Mouse (Mus musculus) bone marrow macrophage, adult 2 months (primary cell): ENCODE results near the gene Arpc1b. TPM values are rescaled to one million over a fixed set of nuclear protein-coding genes. Genes with fewer than 3 reads are reported as not detected.

Source experiments
- H3K27ac ChIP-seq: 2 replicates; pipeline ENCODE4 v1.5.1; 2012; ENCODE audit warnings: low read depth, low read length; ENCODE audit not compliant: insufficient read depth
- H3K4me1 ChIP-seq: 2 replicates; pipeline ENCODE4 v1.6.1; 2012; ENCODE audit warnings: low read length; ENCODE audit not compliant: control insufficient read depth, insufficient read depth
- H3K4me3 ChIP-seq: 2 replicates; pipeline ENCODE4 v1.5.1; 2012; ENCODE audit warnings: mild to moderate bottlenecking, low read length, moderate library complexity; ENCODE audit not compliant: insufficient read depth
- CTCF ChIP-seq: IDR thresholded peaks from 2 replicates; pipeline ENCODE4 v1.5.1; 2012; ENCODE audit warnings: low read depth, mild to moderate bottlenecking, low read length, moderate library complexity
- POLR2A ChIP-seq: IDR thresholded peaks from 2 replicates; pipeline ENCODE4 v1.6.1; 2012; ENCODE audit warnings: mild to moderate bottlenecking, low read depth, low read length, borderline replicate concordance
- polyA plus RNA-seq: library from polyadenylated mRNA; stranded (reverse); fragments of >200 nt; gene quantifications from 2 replicates; pipeline ENCODE4 v1.2.4, GENCODE M21; 2012; ENCODE audit not compliant: missing spikeins, insufficient read depth, insufficient read length

The Arpc1b gene
- polyA plus RNA-seq, 1 experiment = 891 TPM

- Histone ChIP-seq H3K4me3 (no peak overlapping the region), H3K4me1 (peaks cover 22% of the 10 kb centered on the region), H3K27ac (no peak overlapping the region)
- TF ChIP-seq POLR2A = no peak
- no peak for TF ChIP-seq CTCF
Measured at GRCm38 (mm10) chr5:145112566-145112965, 1.4 kb upstream of the Arpc1b start.

DNA sequence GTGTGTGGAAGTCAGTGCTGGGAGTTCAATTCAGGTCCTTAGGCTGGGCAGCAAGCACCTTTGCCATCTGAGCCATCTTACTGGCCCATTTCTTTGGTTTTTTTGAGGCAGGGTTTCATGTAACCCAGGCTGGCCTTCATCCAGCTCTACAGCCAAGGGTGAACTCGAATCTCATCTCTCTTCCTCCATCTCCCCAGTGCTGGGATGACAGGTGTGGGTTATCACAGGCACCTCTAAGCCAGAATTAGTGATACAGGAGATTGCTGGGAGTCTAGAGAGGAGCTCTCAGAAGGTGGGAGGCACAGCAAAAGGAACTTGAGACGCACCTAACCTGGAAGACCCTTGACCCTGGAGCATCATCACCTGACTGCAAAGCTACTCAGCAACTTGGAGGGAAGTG is 599 bp upstream of the Arpc1b start:
- no peak for TF ChIP-seq CTCF
- no peak for TF ChIP-seq POLR2A
- Histone ChIP-seq H3K4me1 (peaks cover 29% of the 10 kb centered on the region), H3K4me3 (peak overlapping the region; percentile 99), H3K27ac (no peak overlapping the region)

DNA sequence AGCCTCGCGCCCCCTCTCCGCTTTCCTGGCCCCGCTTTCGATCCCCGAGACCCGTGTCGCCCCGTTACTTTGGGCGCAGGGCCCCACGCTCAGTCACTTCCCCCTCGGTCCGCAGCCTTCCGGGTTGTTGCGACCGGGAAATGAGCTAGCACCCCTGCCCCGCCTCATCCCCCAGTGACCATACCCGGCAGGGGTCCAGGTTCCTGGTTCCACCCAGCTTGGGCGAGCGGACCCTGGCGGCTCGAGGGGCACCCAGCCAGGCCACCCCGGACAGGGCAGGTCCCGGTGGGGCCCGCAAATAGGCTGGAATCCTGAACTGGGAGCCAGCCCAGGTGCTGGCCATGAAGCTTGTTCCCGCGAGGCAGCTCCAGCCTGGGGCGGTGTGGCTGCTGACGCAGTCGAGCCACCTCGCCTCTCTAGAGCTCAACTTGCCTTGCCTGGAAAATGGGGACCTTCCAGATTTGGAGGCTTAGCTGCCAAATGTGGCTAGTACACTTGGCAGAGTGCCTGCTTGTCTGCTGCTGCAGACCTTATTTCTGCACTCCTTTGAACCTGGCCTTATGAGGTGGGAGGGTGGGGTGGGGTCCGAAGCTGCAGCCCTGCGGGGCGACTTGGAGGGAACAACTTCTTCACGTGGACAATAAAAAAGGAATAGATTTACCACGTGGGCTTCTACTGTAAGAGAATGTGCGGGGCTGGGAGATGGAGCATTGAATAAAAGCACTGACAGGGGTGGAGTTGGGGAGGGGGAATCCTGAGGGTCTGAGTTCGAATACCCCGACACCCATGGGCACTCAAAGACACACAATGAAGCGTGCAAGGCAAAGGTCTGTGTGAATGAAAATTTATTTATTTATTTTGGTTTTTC is 825 bp downstream of the Arpc1b start:
- peak overlapping the region; percentile 100 for H3K27ac ChIP-seq
- H3K4me3 ChIP-seq = peak overlapping the region; percentile 99
- peaks cover 35% of the 10 kb centered on the region for H3K4me1 ChIP-seq
- TF ChIP-seq POLR2A (no peak), CTCF (no peak)

DNA sequence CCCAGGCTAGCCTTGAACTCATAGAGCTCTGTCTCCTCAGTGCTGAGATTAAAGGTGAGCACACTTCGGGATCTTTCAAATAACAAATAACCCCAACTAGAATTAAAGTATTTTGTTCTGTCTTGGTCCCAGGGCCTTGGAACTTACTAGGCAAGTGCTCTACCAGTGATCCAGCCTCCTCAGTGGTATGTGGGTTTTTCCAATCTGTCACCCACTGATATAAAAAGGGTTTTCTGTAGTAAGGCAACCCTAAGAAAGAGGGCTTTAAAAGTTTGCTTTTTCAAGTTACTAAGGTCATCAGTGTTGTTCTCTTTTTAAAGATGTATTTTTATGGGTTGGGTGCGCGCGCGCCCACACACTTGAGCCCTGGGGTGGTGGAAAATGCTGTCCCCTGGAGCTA is 1.7 kb downstream of the Arpc1b start:
- Histone ChIP-seq H3K4me3 (peak overlapping the region; percentile 99), H3K4me1 (peaks cover 31% of the 10 kb centered on the region), H3K27ac (peak overlapping the region; percentile 100)
- TF ChIP-seq POLR2A (no peak), CTCF (no peak)

DNA sequence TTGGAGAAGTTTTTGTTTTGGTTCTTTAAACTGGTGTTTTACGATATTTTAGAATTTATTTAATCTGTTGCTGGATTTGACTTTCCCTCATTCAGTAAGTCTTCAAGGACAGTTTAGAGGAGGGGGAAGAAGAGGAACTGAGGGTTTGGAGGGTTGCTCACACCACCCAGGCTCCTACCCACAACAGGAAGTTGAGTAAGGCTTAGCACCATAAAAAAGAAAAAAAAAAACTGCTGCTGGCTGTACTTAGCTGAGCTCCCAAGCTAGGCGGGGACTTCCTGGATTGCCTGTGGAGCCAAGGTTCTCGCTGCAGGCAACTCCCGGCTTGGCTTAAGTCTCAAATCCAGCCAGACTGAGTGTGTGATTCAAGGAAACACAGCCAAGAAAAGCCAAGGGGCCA is 2.3 kb downstream of the Arpc1b start:
- peak overlapping the region; percentile 100 for H3K27ac ChIP-seq
- H3K4me3 ChIP-seq = peak overlapping the region; percentile 99
- TF ChIP-seq CTCF (no peak), POLR2A (no peak)
- peaks cover 27% of the 10 kb centered on the region for H3K4me1 ChIP-seq

- Histone ChIP-seq H3K4me3 (peak overlapping the region; percentile 70), H3K27ac (peak overlapping the region; percentile 91), H3K4me1 (peaks cover 23% of the 10 kb centered on the region)
- TF ChIP-seq POLR2A (no peak), CTCF (peak; percentile 43; the same call in 1 of the 2 replicates)
Measured at GRCm38 (mm10) chr5:145116916-145117315, 2.9 kb downstream of the Arpc1b start.

DNA sequence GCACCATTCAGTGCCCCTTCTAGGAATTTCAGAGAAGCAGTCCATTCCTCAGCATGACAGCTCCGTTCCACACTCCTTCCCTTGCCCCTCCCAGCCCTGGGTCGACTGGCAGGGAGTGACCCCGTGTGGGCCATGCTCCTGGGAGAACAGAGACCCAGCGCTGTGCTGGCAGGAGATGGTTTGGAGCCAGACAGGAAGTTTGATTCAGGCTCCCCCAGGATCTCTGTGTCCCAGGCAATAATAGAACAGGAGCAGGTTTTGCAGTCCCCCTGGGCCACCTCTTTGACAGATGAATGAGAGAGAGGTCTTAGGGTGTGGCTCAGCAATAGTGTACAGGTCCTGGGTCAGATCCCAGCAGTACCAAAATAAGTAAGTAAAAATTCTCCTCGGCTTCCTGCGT is 4.0 kb downstream of the Arpc1b start:
- TF ChIP-seq POLR2A (no peak), CTCF (no peak)
- no peak overlapping the region for H3K27ac ChIP-seq
- H3K4me3 ChIP-seq = no peak overlapping the region
- H3K4me1 ChIP-seq = peaks cover 22% of the 10 kb centered on the region

- no peak for TF ChIP-seq CTCF
- TF ChIP-seq POLR2A = no peak
- H3K4me3 ChIP-seq = no peak overlapping the region
- no peak overlapping the region for H3K27ac ChIP-seq
- peaks cover 22% of the 10 kb centered on the region for H3K4me1 ChIP-seq
Measured at GRCm38 (mm10) chr5:145118461-145118860, 4.4 kb downstream of the Arpc1b start.

- Histone ChIP-seq H3K4me1 (peaks cover 20% of the 10 kb centered on the region), H3K27ac (0 out of 2 replicates have a peak overlapping the region, but pooled peaks have one; percentile 1), H3K4me3 (no peak overlapping the region)
- TF ChIP-seq POLR2A = no peak
- peak; percentile 59 for TF ChIP-seq CTCF
Measured at GRCm38 (mm10) chr5:145119385-145119784, 5.4 kb downstream of the Arpc1b start.

DNA sequence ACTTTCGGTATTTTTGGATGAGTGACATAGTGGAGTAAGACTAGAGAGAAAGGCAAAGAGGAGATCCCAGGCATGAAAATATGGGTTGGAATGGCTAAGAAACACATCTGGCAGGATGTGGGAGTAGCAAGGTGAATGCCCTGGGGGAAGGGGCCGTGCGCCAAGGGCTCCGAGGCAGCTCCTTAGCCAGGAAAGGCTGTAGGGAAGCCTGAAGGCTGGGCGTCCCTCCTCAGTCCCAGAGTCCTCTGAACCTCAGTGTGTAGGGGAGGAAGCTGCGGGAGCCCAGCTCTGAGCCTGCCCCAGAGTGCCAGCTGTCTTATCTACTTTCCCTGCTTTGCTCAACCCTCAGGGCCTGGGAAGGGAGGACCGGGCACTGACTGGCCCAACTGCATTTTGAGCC is 6.9 kb downstream of the Arpc1b start:
- no peak overlapping the region for H3K27ac ChIP-seq

DNA sequence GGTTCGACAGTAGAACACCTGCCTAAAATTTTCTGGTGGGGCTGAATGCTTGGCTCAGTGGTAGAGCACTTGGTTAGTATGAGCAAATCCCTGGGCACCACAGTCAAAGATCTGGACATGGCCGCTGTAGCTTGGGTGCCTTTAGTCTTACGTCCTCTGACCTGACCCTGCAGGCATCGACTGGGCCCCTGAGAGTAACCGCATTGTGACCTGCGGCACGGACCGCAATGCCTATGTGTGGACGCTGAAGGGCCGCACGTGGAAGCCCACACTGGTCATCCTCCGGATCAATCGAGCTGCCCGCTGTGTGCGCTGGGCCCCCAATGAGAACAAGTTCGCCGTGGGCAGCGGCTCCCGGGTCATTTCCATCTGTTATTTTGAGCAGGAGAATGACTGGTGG is 9.4 kb downstream of the Arpc1b start:
- no peak overlapping the region for H3K27ac ChIP-seq
- TF ChIP-seq POLR2A = no peak
- TF ChIP-seq CTCF = no peak
- no peak overlapping the region for H3K4me3 ChIP-seq
- peaks cover 8% of the 10 kb centered on the region for H3K4me1 ChIP-seq

More for the DNA sequence above, 6.9 kb downstream of the Arpc1b start:
- H3K4me3 ChIP-seq = no peak overlapping the region
- TF ChIP-seq CTCF (no peak), POLR2A (no peak)
- H3K4me1 ChIP-seq = peaks cover 20% of the 10 kb centered on the region
